In genomic region chr10:45066131-45066930, GRCm38 (mm10) we compare ENCODE assay signal across 8 mouse cellular contexts. TPM values are rescaled to one million over a fixed set of nuclear protein-coding genes. Genes with fewer than 3 reads are reported as not detected.
DNase-seq lines count a peak whose midpoint lies in the region; ATAC-seq and TF ChIP-seq lines count a peak whose summit lies in the region.

No protein-coding gene starts in this region.

- H3K27me3 ChIP-seq in kidney, postnatal 0 days (ENCODE audit: insufficient read depth, low read length), result no peaks in the 10 kb centered on the region
- H3K27me3 ChIP-seq in G1E (ENCODE audit: insufficient read depth, low read length), result no peaks in the 10 kb centered on the region
- H3K27me3 ChIP-seq in hindbrain, postnatal 0 days (ENCODE audit: insufficient read depth, low read length), result no peaks in the 10 kb centered on the region
- H3K27me3 ChIP-seq in midbrain, embryonic 15.5 days (replicated peaks), result no peaks in the 10 kb centered on the region

- peak overlapping the region; percentile 89 for H3K9ac ChIP-seq in kidney, postnatal 0 days (ENCODE audit: low read depth, low read length)
- H3K9ac ChIP-seq in hindbrain, postnatal 0 days (replicated peaks; ENCODE audit: low read length), result peak overlapping the region; percentile 84
- H3K9ac ChIP-seq in midbrain, embryonic 15.5 days, result peak overlapping the region; percentile 76

- peak; percentile 21 for DNase-seq in kidney, postnatal 0 days (ENCODE audit: low spot score)
- DNase-seq in kidney, adult 11 months, result no peak
- DNase-seq in G1E (ENCODE audit: low spot score), result peak; percentile 16
- peak; percentile 25 to 33 for DNase-seq in cerebellum, postnatal 14 days
- DNase-seq in hindbrain, postnatal 0 days (ENCODE audit: low spot score), result peak; percentile 31
- DNase-seq in frontal cortex, postnatal 10 days (ENCODE audit: low spot score in 2 of 2), result no peak
- DNase-seq in urinary bladder, postnatal 10 days (ENCODE audit: low spot score), result no peak

- H3K36me3 ChIP-seq in kidney, postnatal 0 days (ENCODE audit: insufficient read depth, low read length), result no peaks in the 10 kb centered on the region
- no peaks in the 10 kb centered on the region for H3K36me3 ChIP-seq in G1E (replicated peaks)
- no peaks in the 10 kb centered on the region for H3K36me3 ChIP-seq in hindbrain, postnatal 0 days (ENCODE audit: insufficient read depth, low read length)
- no peaks in the 10 kb centered on the region for H3K36me3 ChIP-seq in midbrain, embryonic 15.5 days (replicated peaks)

- peak overlapping the region; percentile 85 for H3K27ac ChIP-seq in kidney, postnatal 0 days
- H3K27ac ChIP-seq in hindbrain, postnatal 0 days, result peak overlapping the region; percentile 77
- H3K27ac ChIP-seq in midbrain, embryonic 15.5 days, result peak overlapping the region; percentile 78

- ATAC-seq in kidney, postnatal 0 days (replicated peaks; ENCODE audit: low FRiP score, low read depth), result no peak
- no peak for ATAC-seq in G1E (ENCODE audit: extremely low read depth, insufficient number of reproducible peaks, low FRiP score, poor library complexity, severe bottlenecking)
- ATAC-seq in hindbrain, postnatal 0 days, result no peak
- peak; percentile 4; the same call in 1 of the 2 replicates for ATAC-seq in midbrain, embryonic 15.5 days (replicated peaks)

- H3K4me2 ChIP-seq in kidney, postnatal 0 days (ENCODE audit: low read length), result peak overlapping the region; percentile 94
- H3K4me2 ChIP-seq in hindbrain, postnatal 0 days (ENCODE audit: low read depth, low read length), result peak overlapping the region; percentile 81
- H3K4me2 ChIP-seq in midbrain, embryonic 15.5 days, result peak overlapping the region; percentile 55

- 14% methylated on average over 12 of the region's 12 CpGs for WGBS in kidney, postnatal 0 days
- WGBS in hindbrain, postnatal 0 days, result 21% methylated on average over 8 of the region's 12 CpGs
- WGBS in midbrain, embryonic 15.5 days, result 10% methylated on average over 12 of the region's 12 CpGs

- H3K4me3 ChIP-seq in kidney, postnatal 0 days (replicated peaks; ENCODE audit: low read depth, low read length), result peak overlapping the region; percentile 93
- peak overlapping the region; percentile 81 for H3K4me3 ChIP-seq in G1E (ENCODE audit: low read depth, low read length)
- H3K4me3 ChIP-seq in hindbrain, postnatal 0 days (ENCODE audit: low read length), result peak overlapping the region; percentile 94
- peak overlapping the region; percentile 81 for H3K4me3 ChIP-seq in midbrain, embryonic 15.5 days

- no peaks in the 10 kb centered on the region for H3K9me3 ChIP-seq in kidney, postnatal 0 days (replicated peaks; ENCODE audit: low read length)
- H3K9me3 ChIP-seq in G1E (replicated peaks), result no peaks in the 10 kb centered on the region
- H3K9me3 ChIP-seq in hindbrain, postnatal 0 days (ENCODE audit: low read length), result no peaks in the 10 kb centered on the region
- H3K9me3 ChIP-seq in midbrain, embryonic 15.5 days, result no peaks in the 10 kb centered on the region

- no peaks in the 10 kb centered on the region; the same call in 1 of the 2 replicates for H3K4me1 ChIP-seq in kidney, postnatal 0 days (replicated peaks; ENCODE audit: insufficient read depth, low read length)
- H3K4me1 ChIP-seq in G1E (ENCODE audit: insufficient read depth, low read depth, low read length), result peaks cover 38% of the 10 kb centered on the region
- peaks cover 12% of the 10 kb centered on the region; the same call in 1 of the 2 replicates for H3K4me1 ChIP-seq in hindbrain, postnatal 0 days (ENCODE audit: insufficient read depth, low read length)
- peaks cover 35% of the 10 kb centered on the region for H3K4me1 ChIP-seq in midbrain, embryonic 15.5 days

- peak; percentile 13; the same call in 1 of the 2 replicates for TF ChIP-seq CTCF in kidney, postnatal 0 days (IDR thresholded peaks at IDR 0.05; ENCODE audit: low read depth)
- no peak for TF ChIP-seq CTCF in G1E (IDR thresholded peaks at IDR 0.05; ENCODE audit: low read depth, low read length)
- peak; percentile 20; the same call in 1 of the 2 replicates for TF ChIP-seq CTCF in hindbrain, postnatal 0 days (IDR thresholded peaks at IDR 0.05; ENCODE audit: low read depth)

RNA-seq across cellular contexts. Expression of gene Prep, which starts 0.7 kb away (rescaled TPM):
- polyA plus RNA-seq in kidney, postnatal 0 days (2015; fragmentation: Nextera tagmentation; extraction: Ambion mirVana), result 12.8 and 15.6 TPM in 2 replicates
- 17.4 and 18.3 TPM in 2 replicates for total RNA-seq in G1E (2014; fragmentation: Nextera tagmentation)
- total RNA-seq in G1E (2017), result 14.4 and 14.9 TPM in 2 replicates
- polyA plus RNA-seq in G1E (2012), result 25.8 and 30.7 TPM in 2 replicates
- 22.0 and 23.5 TPM in 2 replicates for total RNA-seq in hindbrain, postnatal 0 days (2014; rRNA removed)
- polyA plus RNA-seq in hindbrain, postnatal 0 days (2015; fragmentation: Nextera tagmentation; extraction: Ambion mirVana), result 19.0 and 21.3 TPM in 2 replicates
- 24.7 and 25.4 TPM in 2 replicates for polyA plus RNA-seq in midbrain, embryonic 15.5 days (2015; fragmentation: Nextera tagmentation; extraction: Ambion mirVana)

Comparison
In these comparisons a context has a peak if more than half of its experiments do, and no peak if none do; other contexts are left out.
1. DNase-seq: peak in kidney, postnatal 0 days (single experiment), G1E (single experiment), cerebellum, postnatal 14 days (2 of 2) and hindbrain, postnatal 0 days (single experiment); none in kidney, adult 11 months (single experiment), frontal cortex, postnatal 10 days (0 of 2) and urinary bladder, postnatal 10 days (single experiment).
2. Peak in every context shown above with its lines, with median percentiles within 50 percentile points of each other: H3K27ac ChIP-seq, H3K4me2 ChIP-seq, H3K4me3 ChIP-seq and H3K9ac ChIP-seq.